Mouse (Mus musculus): Measurements from ENCODE around the gene Zcchc9.
"Not testable (repeated sequence)": the region's sequence is repeated elsewhere in the genome, so short reads cannot be mapped to it uniquely, and the experiment has no call there.

The Zcchc9 gene

GRCm38 (mm10) chr13:91807155-91807839 is at the start of gene Zcchc9:
TSS of gene Zcchc9 (minus strand) at chr13:91807705.
- DNase-seq (ENCODE audit: low read depth, low spot score): peak; percentile 90

- DNase-seq (ENCODE audit: low read depth, low spot score): no peak
These were observed 46.9 kb upstream of the Zcchc9 start for GRCm38 (mm10) chr13:91854412-91854811.

GRCm38 (mm10) chr13:91827876-91828275 is 20.4 kb upstream of the Zcchc9 start:
- DNase-seq (ENCODE audit: low read depth, low spot score): no peak

- DNase-seq (ENCODE audit: low read depth, low spot score): no peak
These were observed 18.6 kb upstream of the Zcchc9 start for GRCm38 (mm10) chr13:91826066-91826465.

- peak; percentile 47 for DNase-seq (ENCODE audit: low read depth, low spot score)
These were observed 17.5 kb upstream of the Zcchc9 start for GRCm38 (mm10) chr13:91824845-91825550.

GRCm38 (mm10) chr13:91823735-91824134 is 16.2 kb upstream of the Zcchc9 start:
- DNase-seq (ENCODE audit: low read depth, low spot score): no peak

GRCm38 (mm10) chr13:91814670-91815069 is 7.2 kb upstream of the Zcchc9 start:
- DNase-seq (ENCODE audit: low read depth, low spot score): no peak

- DNase-seq (ENCODE audit: low read depth, low spot score): peak; percentile 26
These were observed 2.0 kb upstream of the Zcchc9 start for GRCm38 (mm10) chr13:91809476-91809875.

GRCm38 (mm10) chr13:91807874-91808575 is 520 bp upstream of the Zcchc9 start:
- DNase-seq (ENCODE audit: low read depth, low spot score): peak; percentile 24

GRCm38 (mm10) chr13:91801726-91802125 is 5.8 kb downstream of the Zcchc9 start:
- no peak for DNase-seq (ENCODE audit: low read depth, low spot score)

- DNase-seq (ENCODE audit: low read depth, low spot score): no peak
These were observed 10.1 kb downstream of the Zcchc9 start for GRCm38 (mm10) chr13:91797442-91797841.

- DNase-seq (ENCODE audit: low read depth, low spot score): no peak
These were observed 10.6 kb downstream of the Zcchc9 start for GRCm38 (mm10) chr13:91796916-91797315.

- DNase-seq (ENCODE audit: low read depth, low spot score): no peak
These were observed 11.5 kb downstream of the Zcchc9 start for GRCm38 (mm10) chr13:91796003-91796402.

- DNase-seq (ENCODE audit: low read depth, low spot score): no peak
These were observed 11.9 kb downstream of the Zcchc9 start for GRCm38 (mm10) chr13:91795593-91795992.

GRCm38 (mm10) chr13:91794926-91795436 is 12.5 kb downstream of the Zcchc9 start:
- DNase-seq (ENCODE audit: low read depth, low spot score): no peak

GRCm38 (mm10) chr13:91792035-91792434 is 15.5 kb downstream of the Zcchc9 start:
- DNase-seq (ENCODE audit: low read depth, low spot score): no peak

GRCm38 (mm10) chr13:91779892-91780291 is 27.6 kb downstream of the Zcchc9 start:
- DNase-seq (ENCODE audit: low read depth, low spot score): no peak

- DNase-seq (ENCODE audit: low read depth, low spot score): no peak
These were observed 29.4 kb downstream of the Zcchc9 start for GRCm38 (mm10) chr13:91778092-91778491.

- DNase-seq (ENCODE audit: low read depth, low spot score): no peak
These were observed 38.5 kb downstream of the Zcchc9 start for GRCm38 (mm10) chr13:91768683-91769651.

GRCm38 (mm10) chr13:91765627-91766026 is 41.9 kb downstream of the Zcchc9 start:
- no peak for DNase-seq (ENCODE audit: low read depth, low spot score)

- DNase-seq (ENCODE audit: low read depth, low spot score): not testable (repeated sequence)
These were observed 43.9 kb downstream of the Zcchc9 start for GRCm38 (mm10) chr13:91763654-91764053.
